8 mouse cellular contexts compared by ENCODE assay signal in genomic region chr9:113441770-113442411, GRCm38 (mm10).
DNase-seq lines count a peak whose midpoint lies in the region; ATAC-seq and TF ChIP-seq lines count a peak whose summit lies in the region.

No protein-coding gene starts in this region.

- H3K36me3 ChIP-seq in ES-E14 (ENCODE audit: control insufficient read depth, insufficient read depth, low read length, poor library complexity, severe bottlenecking), result no peaks in the 10 kb centered on the region
- no peaks in the 10 kb centered on the region for H3K36me3 ChIP-seq in forebrain, postnatal 0 days (ENCODE audit: insufficient read depth)

- WGBS in forebrain, postnatal 0 days, result 8% methylated on average over 21 of the region's 21 CpGs
- WGBS in lung, adult 2 months, result 6% methylated on average over 21 of the region's 21 CpGs

- peak overlapping the region; percentile 42 for H3K4me2 ChIP-seq in forebrain, postnatal 0 days (ENCODE audit: low read depth)

- TF ChIP-seq POLR2A in lung, adult 2 months (IDR thresholded peaks at IDR 0.05; ENCODE audit: borderline replicate concordance, extremely low read depth, low read depth, low read length), result no peak

- peak overlapping the region; percentile 6 to 54; a peak in 2 of 4 replicates for H3K4me3 ChIP-seq in ES-E14 (ENCODE audit: insufficient read depth in 1 of 2, low read depth in 1 of 2, low read length in 2 of 2, poor library complexity in 1 of 2, severe bottlenecking in 1 of 2)
- peak overlapping the region; percentile 14; the same call in 1 of the 2 replicates for H3K4me3 ChIP-seq in forebrain, postnatal 0 days (ENCODE audit: low read depth, low read length)
- H3K4me3 ChIP-seq in lung, adult 2 months (replicated peaks; ENCODE audit: extremely low read depth, low read depth, low read length), result peak overlapping the region; percentile 35

- no peaks in the 10 kb centered on the region for H3K27me3 ChIP-seq in forebrain, postnatal 0 days (ENCODE audit: insufficient read depth, low read length)

- H3K9ac ChIP-seq in ES-E14 (ENCODE audit: insufficient read depth, low read depth, low read length, poor library complexity, severe bottlenecking), result no peak overlapping the region; the same call in 1 of the 2 replicates
- no peak overlapping the region for H3K9ac ChIP-seq in forebrain, postnatal 0 days

- in situ Hi-C loops in ES-E14 (cut with MboI; ENCODE audit: low sequenced_read_pairs in 2 of 2, unreplicated experiment in 2 of 2), result no loop called here

- TF ChIP-seq CTCF in forebrain, postnatal 0 days (IDR thresholded peaks at IDR 0.05; ENCODE audit: low read depth), result peak; percentile 97
- peak; percentile 66 for TF ChIP-seq CTCF in lung, adult 2 months (IDR thresholded peaks at IDR 0.05; ENCODE audit: insufficient read depth, low read length)

- H3K27ac ChIP-seq in ES-E14 (ENCODE audit: insufficient read depth, low read depth, low read length, poor library complexity, severe bottlenecking), result no peak overlapping the region
- 0 out of 2 replicates have a peak overlapping the region, but pooled peaks have one; percentile 9 for H3K27ac ChIP-seq in forebrain, postnatal 0 days (ENCODE audit: low read depth, low read length)

- peaks cover 0 to 2% of the 10 kb centered on the region in 2 experiments; a peak in 1 of 4 replicates for H3K4me1 ChIP-seq in ES-E14 (ENCODE audit: control insufficient read depth in 2 of 2, insufficient read depth in 2 of 2, low read length in 2 of 2, poor library complexity in 1 of 2)
- H3K4me1 ChIP-seq in forebrain, postnatal 0 days (ENCODE audit: insufficient read depth), result peaks cover 6% of the 10 kb centered on the region; the same call in 1 of the 2 replicates
- H3K4me1 ChIP-seq in lung, adult 2 months (ENCODE audit: control insufficient read depth, insufficient read depth, low read length), result peaks cover 3% of the 10 kb centered on the region; the same call in 1 of the 2 replicates

- peak; percentile 88 for DNase-seq in ES-E14 (ENCODE audit: low read depth, low spot score)
- DNase-seq in cerebellum, adult 11-12 months, result peak; percentile 75
- peak; percentile 91 for DNase-seq in forebrain, postnatal 0 days
- peak; percentile 61 to 82 for DNase-seq in layer of hippocampus, adult 8-10 months (ENCODE audit: low spot score in 2 of 2)
- DNase-seq in lung, adult 2 months, result peak; percentile 28
- peak; percentile 10 for DNase-seq in ovary, adult 18-20 months (ENCODE audit: low spot score)
- DNase-seq in urinary bladder, adult 18-20 months (ENCODE audit: low spot score in 2 of 2), result peak; percentile 35 to 39

- ATAC-seq in forebrain, postnatal 0 days, result peak; percentile 86
- ATAC-seq in hematopoietic stem cell, adult 5-6 weeks (replicated peaks in 1 of 2; ENCODE audit: insufficient read depth in 1 of 2, low FRiP score in 2 of 2, low TSS enrichment in 1 of 2, low read depth in 1 of 2, poor library complexity in 2 of 2, severe bottlenecking in 2 of 2), result peak; percentile 63 to 67

- H3K9me3 ChIP-seq in ES-E14 (ENCODE audit: control insufficient read depth, insufficient read depth, low read depth, low read length), result no peaks in the 10 kb centered on the region
- H3K9me3 ChIP-seq in forebrain, postnatal 0 days (ENCODE audit: low read length), result no peaks in the 10 kb centered on the region

TF ChIP-seq in ES-E14, 5 proteins besides CTCF, POLR2A, EP300 and RAD21:
- peak; percentile 69; the same call in 1 of the 2 replicates for TF ChIP-seq ZNF384 (IDR thresholded peaks at IDR 0.05; ENCODE audit: low read depth, low read length)
- TF ChIP-seq HCFC1 (IDR thresholded peaks at IDR 0.05; ENCODE audit: borderline replicate concordance, insufficient read depth, low read length), result no peak
- peak; percentile 29; the same call in 1 of the 2 replicates for TF ChIP-seq ZC3H11A (IDR thresholded peaks at IDR 0.05; ENCODE audit: borderline replicate concordance, low read depth, low read length)

Comparison
In these comparisons a context has a peak if more than half of its experiments do, and no peak if none do; other contexts are left out.
1. DNase-seq: peak in every context shown above with its lines; median percentile 91 in forebrain, postnatal 0 days; 88 in ES-E14; 75 in cerebellum, adult 11-12 months; 72 in layer of hippocampus, adult 8-10 months; 37 in urinary bladder, adult 18-20 months; 28 in lung, adult 2 months; 10 in ovary, adult 18-20 months.